Mouse (Mus musculus) bone marrow macrophage, adult 2 months (primary cell): ENCODE data around the gene Gm35315.

ENCODE experiments used
- CTCF ChIP-seq: IDR thresholded peaks from 2 replicates; pipeline ENCODE4 v1.5.1; 2012; ENCODE audit warnings: low read depth, mild to moderate bottlenecking, low read length, moderate library complexity
- POLR2A ChIP-seq: IDR thresholded peaks from 2 replicates; pipeline ENCODE4 v1.6.1; 2012; ENCODE audit warnings: mild to moderate bottlenecking, low read depth, low read length, borderline replicate concordance

- TF ChIP-seq CTCF: no peak
- no peak for TF ChIP-seq POLR2A
Observed at GRCm38 (mm10) chr5:110099656-110100580, 5.7 kb upstream of the Gm35315 start, which contains the start of gene Plcxd1.
